Mouse (Mus musculus): Measurements from ENCODE around the gene Fbxo41.

Fbxo41 gene

DNA sequence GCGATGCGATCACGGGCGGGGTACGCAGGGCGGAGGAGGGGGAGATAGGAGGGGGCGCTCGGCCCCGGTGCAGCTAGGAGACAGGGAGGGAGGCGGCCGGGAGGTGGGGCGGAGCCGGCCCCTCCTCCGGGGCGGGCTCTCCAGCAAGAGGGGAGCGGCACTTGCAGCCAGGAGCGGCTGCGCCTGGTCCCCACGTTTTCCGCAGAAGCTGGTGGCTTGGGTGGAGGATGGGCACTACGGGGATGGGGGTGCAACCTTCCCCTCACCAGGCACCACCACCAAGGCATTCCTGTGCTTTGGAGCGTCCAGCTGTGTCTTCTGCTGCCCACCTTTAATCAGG is at the start of gene Fbxo41:
TSS of gene Fbxo41 (minus strand) at position 84 of the 340 bp plus-strand sequence.
- in situ Hi-C loops (cut with MboI): no loop called here

DNA sequence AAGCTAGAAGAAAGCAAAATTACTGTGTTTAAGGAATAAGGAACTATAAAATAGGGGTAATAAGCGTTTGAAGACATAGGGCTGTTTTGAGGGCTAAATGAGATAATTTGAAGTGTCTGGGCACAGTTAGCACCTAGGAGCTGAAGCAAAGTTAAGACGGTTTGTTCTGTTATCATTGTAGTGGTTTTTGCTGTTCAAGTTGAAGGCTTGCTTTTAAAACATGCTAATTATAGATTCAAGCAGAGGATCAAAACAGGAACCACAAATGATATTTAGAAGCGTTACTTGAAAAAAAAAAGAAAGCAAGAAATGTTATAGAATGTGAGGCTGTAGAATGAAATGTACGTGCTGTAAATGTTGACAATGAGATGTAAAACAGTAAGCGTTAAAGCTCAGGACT is 44.8 kb upstream of the Fbxo41 start:
- in situ Hi-C loops (cut with MboI): no loop called here

DNA sequence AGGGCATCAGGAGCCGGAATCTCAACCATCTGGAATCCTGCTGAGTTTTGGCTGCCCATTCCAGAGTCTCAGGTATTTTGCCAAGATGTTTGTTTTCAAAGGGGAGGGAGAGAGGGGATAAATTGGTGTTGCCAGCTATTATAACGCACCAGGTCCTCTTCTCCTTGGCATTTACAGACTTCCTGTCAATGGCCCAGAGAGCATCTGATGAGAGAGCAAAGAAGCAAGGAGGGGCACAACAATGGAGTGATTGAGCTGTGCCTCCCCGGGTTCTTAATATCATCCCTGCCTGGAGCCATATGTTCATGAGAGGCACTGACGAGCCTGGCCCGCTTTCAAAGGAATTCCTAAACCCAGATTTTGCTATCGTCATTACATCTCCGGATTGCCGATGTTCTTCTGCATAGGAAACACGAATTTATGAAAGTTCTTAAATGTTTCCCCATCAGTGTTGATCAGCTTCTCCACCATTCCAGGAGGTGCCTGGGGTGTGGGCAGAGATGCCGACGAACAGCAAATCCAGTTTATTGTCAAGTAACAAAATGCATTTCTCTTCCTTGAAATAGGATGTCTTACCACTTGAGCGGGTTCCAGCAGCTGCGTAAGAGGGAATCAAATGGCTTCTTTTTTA is 41.6 kb upstream of the Fbxo41 start:
- in situ Hi-C loops (cut with MboI): no loop called here

DNA sequence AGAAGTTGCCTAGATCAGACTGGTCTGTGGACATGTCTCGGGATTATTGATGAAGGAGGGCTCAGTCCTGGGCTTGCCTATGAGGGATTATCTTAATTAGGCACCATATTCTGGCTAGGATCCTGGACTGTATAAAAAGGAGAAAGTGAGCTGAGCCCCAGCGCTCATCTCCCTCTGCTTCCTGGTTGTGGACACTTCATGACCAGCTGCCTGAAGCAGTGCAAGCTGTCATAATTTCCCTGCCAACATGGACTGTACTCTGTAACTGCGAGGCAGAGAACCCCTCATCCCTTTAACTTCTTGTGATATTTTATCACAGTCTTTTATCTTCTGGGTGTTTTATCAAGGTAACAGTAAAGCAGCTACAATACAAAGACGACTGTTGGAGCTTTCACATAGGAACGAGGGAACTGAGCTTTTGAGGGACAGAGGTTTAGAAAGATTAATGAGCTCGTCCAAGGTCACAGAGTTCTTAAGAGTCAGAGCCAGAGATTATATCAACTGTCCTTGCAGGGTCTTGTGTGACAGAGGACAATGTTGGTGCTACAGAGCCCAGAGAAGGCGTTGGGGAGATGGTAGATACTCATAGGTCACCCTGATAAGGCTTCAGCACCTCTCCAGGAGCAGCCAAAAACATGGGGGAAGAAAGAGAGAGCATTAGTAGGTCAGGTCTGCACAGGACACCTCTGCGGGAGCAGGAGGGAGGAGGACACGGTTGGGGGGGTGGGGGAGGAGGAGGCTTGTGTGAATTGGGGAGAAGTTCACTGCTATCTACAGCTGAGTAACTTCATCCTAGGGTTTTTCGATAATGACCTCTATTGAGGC is 40.8 kb upstream of the Fbxo41 start:
- in situ Hi-C loops (cut with MboI): no loop called here

DNA sequence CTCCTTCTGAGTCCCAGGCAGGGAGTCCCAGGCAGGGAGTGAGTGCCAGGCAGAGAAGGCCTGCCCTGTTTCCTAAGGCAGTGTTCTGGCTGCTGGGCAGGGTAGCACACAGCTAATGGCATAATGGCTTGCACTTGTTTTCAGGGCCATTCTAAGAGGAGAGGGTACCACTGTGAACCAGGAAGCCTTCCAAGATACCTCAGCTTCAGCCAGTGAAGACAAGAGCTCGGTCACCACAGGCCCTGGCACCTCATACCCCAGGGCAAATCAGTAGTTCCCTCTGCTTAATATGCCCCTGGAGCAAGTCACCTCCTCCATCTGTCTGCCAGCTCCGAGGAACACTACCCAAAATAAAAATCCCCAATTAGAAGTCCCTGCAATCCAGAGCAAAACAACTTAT is 20.0 kb upstream of the Fbxo41 start:
- in situ Hi-C loops (cut with MboI): no loop called here

DNA sequence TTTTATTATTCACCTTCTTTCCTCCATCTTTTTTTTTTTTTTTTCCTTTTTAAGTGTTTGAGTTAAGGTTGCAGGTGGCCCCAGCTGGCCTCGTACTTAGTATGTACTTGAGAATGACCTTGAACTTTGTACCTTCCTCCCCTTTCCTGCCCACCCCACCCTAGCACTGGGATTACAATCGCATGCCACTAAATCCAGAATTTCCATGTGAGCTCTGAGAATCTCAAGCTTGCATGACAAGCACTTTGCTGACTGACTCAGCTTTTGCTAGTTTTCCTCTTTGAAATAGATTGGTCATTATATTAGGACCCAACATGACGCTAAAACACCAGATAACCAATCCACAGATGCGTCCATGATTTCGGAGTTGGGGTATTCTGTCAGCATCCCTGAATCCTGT is 19.2 kb upstream of the Fbxo41 start:
- in situ Hi-C loops (cut with MboI): no loop called here

DNA sequence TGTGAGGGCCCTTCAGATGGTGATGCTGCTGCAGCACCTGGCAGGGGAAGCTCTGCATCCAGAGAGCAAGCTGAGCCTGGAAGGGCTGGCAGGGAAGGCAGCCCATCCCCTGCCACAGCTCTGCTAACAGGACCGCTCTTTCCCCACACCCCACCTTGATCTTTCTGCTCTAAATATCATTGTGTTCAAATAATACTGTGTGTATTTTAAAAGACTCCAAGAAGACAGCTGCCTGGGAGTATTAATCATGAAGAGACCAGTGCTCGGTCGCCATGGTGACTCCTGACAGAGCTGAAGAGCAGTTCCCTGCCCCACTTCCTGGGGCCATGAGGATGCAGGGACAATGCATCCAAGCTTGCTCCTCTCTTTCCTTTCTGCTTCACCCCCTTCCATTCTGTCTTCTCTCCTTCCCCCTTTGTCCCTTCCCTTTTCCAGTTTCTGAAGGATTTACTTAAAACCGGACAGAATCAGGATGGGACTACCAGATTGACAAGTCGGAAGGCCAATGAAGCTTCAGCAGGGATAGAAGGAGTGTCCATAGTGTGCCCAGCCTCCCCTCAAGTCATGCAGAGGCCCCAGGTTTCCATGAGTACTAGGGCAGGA is 15.4 kb upstream of the Fbxo41 start:
- in situ Hi-C loops (cut with MboI): no loop called here

DNA sequence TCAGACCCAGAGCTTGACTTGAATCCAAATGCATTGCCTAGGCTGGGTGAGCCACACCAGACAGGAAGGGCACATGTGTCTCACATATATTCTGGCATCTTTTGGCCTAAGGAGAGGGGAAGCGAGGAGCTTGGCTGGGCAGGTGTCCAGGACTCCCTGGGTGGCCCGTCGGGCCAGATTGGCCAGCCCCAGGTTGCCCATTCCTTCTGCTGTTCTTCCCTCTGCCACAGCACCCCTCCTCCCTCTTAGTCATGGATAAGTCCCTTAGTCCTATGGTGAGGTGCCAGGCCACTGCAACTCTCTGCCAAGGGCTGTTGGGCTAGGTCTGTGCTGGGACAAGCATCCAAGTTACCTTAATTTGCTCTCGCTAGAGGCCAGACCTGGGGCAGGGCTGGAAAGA is 13.1 kb upstream of the Fbxo41 start:
- in situ Hi-C loops (cut with MboI): no loop called here

DNA sequence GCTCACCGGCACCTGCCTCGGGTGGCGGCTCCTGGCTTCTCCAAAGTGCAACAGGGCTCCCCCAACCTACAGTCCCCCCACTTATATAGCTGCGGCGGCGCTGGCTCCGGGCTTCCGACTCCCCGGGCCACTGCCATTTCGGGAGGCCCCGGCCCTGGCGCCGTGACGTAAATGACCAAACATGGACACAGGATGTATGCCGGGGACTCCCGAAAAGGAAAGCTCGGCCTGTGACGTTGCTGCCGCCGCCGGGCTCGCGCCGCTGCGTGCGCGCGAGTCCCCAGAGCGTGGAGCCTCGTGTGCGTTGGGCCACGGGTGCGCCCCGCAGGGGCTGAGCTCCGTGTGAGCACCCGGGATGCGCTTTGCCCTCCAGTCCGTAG is 10.7 kb upstream of the Fbxo41 start, which contains the start of gene Egr4:
TSS of gene Egr4 (minus strand) at position 59 of the 380 bp plus-strand sequence.
- in situ Hi-C loops (cut with MboI): no loop called here

DNA sequence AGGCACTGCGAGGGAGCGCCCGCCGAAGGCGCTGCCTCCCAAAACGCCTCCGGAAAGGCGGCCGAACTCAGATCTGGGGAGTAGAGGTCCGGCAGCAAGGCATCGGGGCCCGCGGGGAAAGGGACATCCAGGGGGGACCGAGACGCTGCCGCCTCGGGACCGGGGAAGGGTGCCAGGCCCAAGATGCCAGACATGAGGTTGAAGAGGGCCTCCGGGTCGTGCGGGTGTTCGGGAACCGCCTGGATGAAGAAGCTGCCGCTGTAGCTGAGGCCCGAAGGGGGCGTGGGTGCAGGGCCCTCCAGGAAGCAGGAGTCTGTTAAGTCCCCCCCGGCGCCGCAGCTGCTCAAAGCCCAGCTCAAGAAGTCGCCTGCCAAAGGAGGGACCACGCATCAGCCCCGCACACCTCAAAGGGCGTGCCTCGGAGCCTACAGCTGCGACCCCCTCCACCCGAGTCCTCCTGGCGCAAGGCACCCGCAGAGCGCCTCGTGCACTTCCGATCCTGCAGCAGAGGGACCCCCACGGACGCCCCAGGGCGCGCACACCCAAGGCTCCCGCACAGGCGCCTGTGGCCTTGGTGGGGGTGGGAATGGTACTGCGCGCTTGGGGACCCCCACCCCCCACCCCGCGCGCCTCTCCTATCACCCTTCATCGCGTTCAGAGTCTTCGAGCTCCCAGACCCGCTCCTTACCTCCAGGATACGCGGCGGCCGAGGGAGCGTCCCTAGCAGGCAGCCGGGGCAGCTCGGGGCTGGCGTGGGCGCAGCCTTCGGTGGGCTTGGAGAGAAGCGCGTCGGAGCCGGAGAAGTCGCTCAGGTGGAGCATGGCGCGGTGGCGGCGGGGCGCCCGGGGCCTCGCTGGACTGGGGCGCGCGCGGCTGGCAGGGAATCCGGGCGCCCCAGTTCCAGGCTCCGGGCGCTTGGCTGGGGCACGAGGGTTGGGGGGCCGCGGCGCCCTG is 10.1 kb upstream of the Fbxo41 start:
- in situ Hi-C loops (cut with MboI): no loop called here

DNA sequence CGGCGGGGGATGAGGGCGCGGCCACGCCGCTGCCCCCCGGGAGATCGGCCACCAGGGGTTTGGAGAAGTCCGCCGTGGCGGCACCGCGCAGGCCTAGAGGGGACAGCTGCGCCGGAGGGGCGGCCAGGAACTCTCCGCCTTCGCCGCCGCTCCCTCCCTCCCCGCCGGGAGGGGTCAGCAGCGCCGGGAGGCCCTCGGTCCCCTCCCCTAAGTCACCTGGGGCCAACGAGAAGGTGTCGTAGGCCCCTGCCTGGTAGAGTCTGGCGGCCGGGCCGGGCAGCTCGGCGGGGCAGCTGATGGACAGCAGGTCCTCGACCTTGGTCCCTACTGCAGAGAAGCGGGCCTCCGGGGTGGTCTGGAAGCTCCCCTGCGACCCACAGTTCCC is 9.3 kb upstream of the Fbxo41 start:
- in situ Hi-C loops (cut with MboI): no loop called here

DNA sequence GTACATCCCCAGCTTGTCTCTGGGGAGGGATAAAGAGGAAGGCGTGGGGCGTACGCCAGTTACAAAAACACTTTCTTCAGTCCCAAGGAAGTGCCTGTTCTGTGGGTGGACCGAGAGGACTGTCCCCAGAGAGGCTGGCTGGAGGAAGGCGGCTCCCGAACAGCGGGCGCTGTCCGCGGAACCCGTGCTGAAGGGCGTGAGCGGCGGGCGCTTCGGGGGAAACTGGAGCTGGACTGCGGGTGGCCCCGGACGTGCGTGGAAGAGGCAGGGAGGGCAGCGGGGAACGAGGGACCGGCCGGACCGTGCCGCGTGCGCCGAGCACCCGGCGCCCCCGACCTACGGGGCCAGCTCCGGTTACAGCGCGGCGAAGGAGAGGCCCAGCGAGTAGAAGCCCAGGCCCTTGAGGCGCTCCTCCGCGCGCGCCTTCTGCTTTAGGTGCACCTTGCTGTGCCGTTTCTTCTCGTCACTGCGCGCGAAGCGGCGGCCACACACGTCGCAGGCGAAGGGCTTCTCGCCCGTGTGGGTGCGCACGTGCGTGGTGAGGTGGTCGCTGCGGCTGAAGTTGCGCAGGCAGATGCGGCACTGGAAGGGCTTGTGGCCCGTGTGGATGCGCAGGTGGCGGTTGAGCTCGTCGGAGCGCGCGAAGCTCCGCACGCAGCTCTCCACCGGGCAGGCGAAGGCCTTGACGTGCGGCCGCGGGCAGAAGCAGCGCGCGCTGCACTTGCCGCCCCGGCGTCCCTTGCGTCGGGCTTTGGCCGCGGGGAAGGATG is 8.7 kb upstream of the Fbxo41 start:
- in situ Hi-C loops (cut with MboI): no loop called here

DNA sequence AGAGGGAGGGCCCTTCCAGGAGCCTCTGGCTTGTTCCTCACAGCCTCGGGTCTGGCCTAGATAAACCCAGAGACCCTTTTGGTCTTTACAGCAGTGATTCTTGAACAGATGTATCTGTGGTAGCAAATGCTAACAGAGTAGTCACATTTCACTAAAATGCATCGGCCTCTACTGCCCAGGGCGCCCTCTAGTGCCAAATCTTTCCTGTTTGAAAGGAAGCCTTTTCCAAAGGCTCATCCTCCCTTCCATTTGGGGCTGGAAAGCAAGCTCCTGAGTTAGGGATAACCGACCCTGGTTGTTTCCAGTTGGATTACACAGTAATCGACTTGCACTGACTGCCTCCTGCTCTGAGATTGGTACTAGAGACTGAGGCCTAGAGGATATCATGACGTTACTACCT is 7.7 kb upstream of the Fbxo41 start:
- in situ Hi-C loops (cut with MboI): no loop called here

DNA sequence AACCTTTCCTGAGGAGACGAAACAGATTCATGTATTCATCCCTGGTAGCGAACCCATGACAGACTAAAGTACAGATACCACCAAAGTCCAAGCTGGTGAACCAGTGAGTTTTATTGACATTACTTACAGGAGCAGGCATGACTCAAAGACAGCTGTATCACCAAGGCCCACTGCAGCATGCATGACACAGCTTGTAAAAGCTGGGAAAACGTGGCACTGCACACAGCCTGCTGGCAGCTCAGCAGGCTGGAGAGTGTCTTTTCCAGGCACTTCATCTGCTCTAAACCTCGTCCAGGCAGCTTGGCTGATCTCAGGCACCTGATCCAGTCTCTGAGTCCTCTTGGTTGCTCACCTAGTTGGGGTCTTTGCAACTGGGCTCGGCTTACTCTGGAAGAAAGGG is 5.8 kb upstream of the Fbxo41 start:
- in situ Hi-C loops (cut with MboI): no loop called here

DNA sequence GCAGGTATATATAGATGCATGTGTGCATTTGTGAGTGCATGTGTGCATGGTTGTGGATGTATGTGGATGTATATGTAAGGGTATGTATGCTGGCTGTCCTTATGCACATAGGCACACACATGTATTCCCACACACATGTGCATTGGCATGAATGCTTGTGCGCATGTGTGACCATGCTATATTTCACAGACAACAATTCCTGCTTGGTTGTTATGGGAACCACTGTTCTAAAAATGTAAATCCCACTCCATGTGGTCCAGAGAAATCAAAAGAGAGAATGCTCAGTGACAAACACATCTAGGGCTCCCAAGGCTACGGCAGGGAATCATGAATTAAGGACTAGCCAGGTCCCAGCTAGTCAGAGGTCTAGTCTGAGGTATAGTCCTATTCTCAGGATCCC is 2.1 kb upstream of the Fbxo41 start:
- in situ Hi-C loops (cut with MboI): no loop called here

DNA sequence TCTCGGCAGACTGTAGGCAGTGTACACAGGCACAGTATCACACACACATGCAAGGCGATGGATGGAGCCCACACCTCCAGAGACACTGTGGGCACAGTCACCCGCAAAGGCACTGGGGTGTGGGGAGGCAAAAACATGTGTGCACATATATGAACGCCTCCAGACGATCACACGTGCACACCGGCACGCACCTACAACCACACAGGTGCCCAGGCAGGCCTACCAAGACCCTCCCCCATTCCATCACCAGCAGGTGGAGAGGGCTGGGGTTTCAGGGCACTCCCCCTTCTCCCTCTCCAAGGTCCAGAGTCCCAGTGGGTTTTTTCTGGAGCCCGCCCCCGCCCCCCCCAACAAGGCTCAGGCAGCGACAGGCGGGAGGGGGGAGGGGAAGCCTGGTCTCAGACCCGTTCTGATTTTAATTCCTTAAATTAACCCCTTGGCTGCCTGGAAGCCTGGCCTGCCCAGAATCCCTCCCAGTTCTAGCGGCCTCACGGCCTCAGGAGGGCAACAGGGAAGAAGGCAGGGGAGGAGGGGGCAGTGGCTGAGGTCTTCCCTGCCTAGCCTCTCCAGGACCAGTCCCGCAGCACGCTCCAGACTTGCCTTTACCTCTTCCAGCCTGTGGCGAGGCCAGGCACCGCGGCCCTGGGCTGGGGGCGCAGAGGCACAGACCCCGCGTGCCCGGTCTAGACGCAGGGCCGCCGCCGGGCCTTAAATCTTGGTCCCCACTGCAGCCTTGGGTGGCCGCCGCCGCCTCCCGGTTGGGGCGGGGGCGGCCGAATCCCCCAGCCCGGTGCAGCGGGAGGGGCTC is 487 bp downstream of the Fbxo41 start:
- in situ Hi-C loops (cut with MboI): no loop called here

DNA sequence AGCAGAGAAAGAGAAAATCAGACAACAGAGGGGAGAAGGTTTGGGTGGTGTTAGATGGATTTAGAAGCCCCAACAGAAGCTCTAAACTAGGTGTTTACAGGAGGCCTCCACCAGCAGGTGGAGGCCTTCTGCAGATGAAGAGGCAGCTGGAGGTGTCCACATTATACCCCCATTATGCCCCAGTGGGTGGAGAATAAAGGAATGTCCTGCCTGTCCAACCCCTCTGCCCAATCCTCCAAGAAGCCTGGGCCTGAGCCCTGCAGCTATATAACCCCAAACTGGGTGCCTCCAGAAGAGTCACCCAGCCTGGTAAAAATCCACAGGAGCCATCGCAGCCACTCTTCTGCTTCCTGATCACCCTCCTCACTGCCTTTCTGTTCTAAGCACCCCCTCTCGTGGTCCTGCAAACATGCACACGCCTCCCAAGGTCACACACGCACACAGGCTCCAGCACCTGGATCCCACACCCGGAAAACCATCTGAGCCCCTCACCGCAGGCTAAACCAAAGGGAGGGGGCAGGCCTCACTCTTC is 1.2 kb downstream of the Fbxo41 start:
- in situ Hi-C loops (cut with MboI): no loop called here

DNA sequence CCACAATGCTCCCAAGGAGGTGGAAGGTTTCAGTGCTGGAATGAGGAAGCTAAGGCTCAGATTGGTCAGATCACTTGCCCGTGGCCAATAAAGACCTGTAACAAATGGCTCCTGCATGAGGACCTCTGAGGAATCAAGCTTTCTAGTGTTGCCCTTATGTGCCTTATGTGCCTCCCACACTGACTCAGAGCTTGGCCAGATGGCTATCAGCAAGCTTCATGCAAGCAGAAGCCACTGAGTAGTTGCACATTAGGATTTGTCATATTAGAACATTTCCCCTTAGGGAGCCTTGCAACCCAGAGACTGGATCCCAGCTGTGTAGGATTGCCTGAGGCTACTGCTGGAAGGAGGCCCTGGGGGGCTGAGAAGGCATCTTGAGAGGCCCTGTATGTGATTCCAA is 2.4 kb downstream of the Fbxo41 start:
- in situ Hi-C loops (cut with MboI): no loop called here

DNA sequence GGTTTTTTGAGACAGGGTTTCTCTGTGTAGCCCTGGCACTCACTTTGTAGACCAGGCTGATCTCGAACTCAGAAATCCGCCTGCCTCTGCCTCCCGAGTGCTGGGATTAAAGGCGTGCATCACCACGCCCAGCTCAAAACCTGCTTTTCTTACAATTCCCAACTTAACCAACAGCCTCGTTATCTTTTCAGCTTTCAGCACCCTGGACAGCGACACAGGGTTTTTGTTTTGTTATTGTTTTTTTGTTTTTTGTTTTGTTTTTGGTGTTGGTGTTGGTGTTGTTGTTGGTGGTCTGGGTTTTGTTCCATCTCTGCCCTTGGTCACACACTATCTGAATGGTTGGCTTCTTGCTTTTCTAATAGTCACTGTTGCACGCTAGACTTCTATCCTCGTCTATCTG is 4.6 kb downstream of the Fbxo41 start:
- in situ Hi-C loops (cut with MboI): no loop called here

DNA sequence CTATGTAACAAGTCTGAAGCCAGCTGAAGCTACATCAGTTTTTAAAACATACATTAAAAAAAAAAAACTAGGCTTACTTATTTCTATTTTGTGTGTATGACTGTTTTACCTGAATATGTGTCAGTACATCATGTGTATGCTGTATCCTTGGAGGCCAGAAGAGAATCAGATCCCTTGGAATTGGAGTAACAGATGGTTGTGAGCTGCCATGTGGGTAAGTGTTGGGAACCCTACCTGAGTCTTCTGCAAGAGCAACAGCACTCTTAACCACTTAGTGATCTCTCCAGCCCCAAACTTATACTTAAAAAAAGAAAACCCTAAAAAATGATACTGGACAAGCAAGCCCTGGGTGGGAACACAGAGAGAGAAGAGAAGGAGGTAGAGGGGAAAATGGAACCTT is 5.8 kb downstream of the Fbxo41 start:
- in situ Hi-C loops (cut with MboI): no loop called here
